Mouse (Mus musculus) E14TG2a.4 (cell line): ENCODE results near the gene Kdelr1.
"Not testable (repeated sequence)": the region's sequence is repeated elsewhere in the genome, so short reads cannot be mapped to it uniquely, and the experiment has no call there.

Experiments used
- H3K27me3 ChIP-seq: 2 replicates; pipeline ENCODE4 v1.6.1; 2014; ENCODE audit warnings: low read length, control low read depth; ENCODE audit not compliant: insufficient read depth
- H3K36me3 ChIP-seq: 2 replicates; pipeline ENCODE4 v1.6.1; 2014; ENCODE audit warnings: low read length, control low read depth; ENCODE audit not compliant: insufficient read depth
- H3K4me1 ChIP-seq: replicated peaks from 2 replicates; pipeline ENCODE4 v1.6.1; 2014; ENCODE audit warnings: low read depth, low read length, control low read depth
- H3K4me3 ChIP-seq: replicated peaks from 2 replicates; pipeline ENCODE4 v1.5.1; 2014; ENCODE audit warnings: mild to moderate bottlenecking, low read length
- H3K9me3 ChIP-seq: 2 replicates; pipeline ENCODE4 v1.6.1; 2014; ENCODE audit warnings: low read length, control low read depth
- CTCF ChIP-seq: conservative IDR thresholded peaks from 2 replicates; pipeline ENCODE4 v1.5.1; 2014; ENCODE audit warnings: low read length
- NANOG ChIP-seq: IDR thresholded peaks from 2 replicates; pipeline ENCODE4 v1.6.1; 2014; ENCODE audit warnings: borderline replicate concordance, low read length, mixed read lengths
- POU5F1 ChIP-seq: IDR thresholded peaks from 2 replicates; pipeline ENCODE4 v1.6.1; 2014; ENCODE audit warnings: low read length, borderline replicate concordance

Gene Kdelr1

GRCm38 (mm10) chr7:45865925-45866910 is 6.4 kb upstream of the Kdelr1 start:
- Histone ChIP-seq H3K4me1 (peaks cover 51% of the 10 kb centered on the region), H3K4me3 (peak overlapping the region; percentile 86), H3K9me3 (no peaks in the 10 kb centered on the region), H3K36me3 (no peaks in the 10 kb centered on the region), H3K27me3 (peaks cover 68% of the 10 kb centered on the region)
- TF ChIP-seq POU5F1 (no peak), CTCF (no peak), NANOG (no peak)

- Histone ChIP-seq H3K9me3 (no peaks in the 10 kb centered on the region), H3K27me3 (peaks cover 64% of the 10 kb centered on the region), H3K36me3 (no peaks in the 10 kb centered on the region), H3K4me1 (peaks cover 39% of the 10 kb centered on the region), H3K4me3 (no peak overlapping the region)
- no peak for TF ChIP-seq NANOG
- no peak for TF ChIP-seq POU5F1
- TF ChIP-seq CTCF, result no peak
Observed at GRCm38 (mm10) chr7:45867871-45868270, 4.7 kb upstream of the Kdelr1 start.

- no peak overlapping the region for H3K4me3 ChIP-seq
- H3K4me1 ChIP-seq, result peaks cover 49% of the 10 kb centered on the region
- H3K27me3 ChIP-seq, result peaks cover 55% of the 10 kb centered on the region
- no peak for TF ChIP-seq NANOG
- TF ChIP-seq POU5F1, result no peak
- peaks cover 3% of the 10 kb centered on the region for H3K36me3 ChIP-seq
- no peaks in the 10 kb centered on the region for H3K9me3 ChIP-seq
Observed at GRCm38 (mm10) chr7:45869107-45869670, 3.4 kb upstream of the Kdelr1 start.

- Histone ChIP-seq H3K4me1 (peaks cover 54% of the 10 kb centered on the region), H3K36me3 (peaks cover 9% of the 10 kb centered on the region), H3K9me3 (no peaks in the 10 kb centered on the region), H3K4me3 (peak overlapping the region; percentile 69), H3K27me3 (peaks cover 55% of the 10 kb centered on the region)
- TF ChIP-seq NANOG (no peak), CTCF (no peak), POU5F1 (no peak)
Observed at GRCm38 (mm10) chr7:45869787-45870186, 2.8 kb upstream of the Kdelr1 start.

- Histone ChIP-seq H3K4me1 (peaks cover 57% of the 10 kb centered on the region), H3K27me3 (peaks cover 55% of the 10 kb centered on the region), H3K9me3 (no peaks in the 10 kb centered on the region), H3K4me3 (peak overlapping the region; percentile 69), H3K36me3 (peaks cover 16% of the 10 kb centered on the region)
- TF ChIP-seq CTCF, result no peak
- no peak for TF ChIP-seq NANOG
- TF ChIP-seq POU5F1, result no peak
Observed at GRCm38 (mm10) chr7:45870282-45871058, 2.1 kb upstream of the Kdelr1 start.

GRCm38 (mm10) chr7:45873061-45873947 is 732 bp downstream of the Kdelr1 start:
- Histone ChIP-seq H3K36me3 (peaks cover 40% of the 10 kb centered on the region), H3K4me1 (peaks cover 40% of the 10 kb centered on the region), H3K27me3 (peaks cover 38% of the 10 kb centered on the region), H3K4me3 (peak overlapping the region; percentile 87), H3K9me3 (no peaks in the 10 kb centered on the region)
- TF ChIP-seq NANOG (no peak), CTCF (0 out of 2 replicates have a peak, but pooled peaks have one; percentile 12)

GRCm38 (mm10) chr7:45876895-45877294 is 4.3 kb downstream of the Kdelr1 start:
- Histone ChIP-seq H3K4me3 (no peak overlapping the region), H3K4me1 (peaks cover 29% of the 10 kb centered on the region), H3K36me3 (peaks cover 61% of the 10 kb centered on the region), H3K27me3 (peaks cover 3% of the 10 kb centered on the region; the same call in 1 of the 2 replicates), H3K9me3 (no peaks in the 10 kb centered on the region)
- TF ChIP-seq CTCF (no peak), NANOG (no peak), POU5F1 (no peak)

- not testable (repeated sequence) for H3K9me3 ChIP-seq
Observed at GRCm38 (mm10) chr7:45878278-45878677, 5.7 kb downstream of the Kdelr1 start, which contains the start of gene Grin2d. TSS of gene Grin2d (minus strand) at chr7:45878378.

More at GRCm38 (mm10) chr7:45878278-45878677, 5.7 kb downstream of the Kdelr1 start, which contains the start of gene Grin2d:
- peaks cover 75% of the 10 kb centered on the region for H3K36me3 ChIP-seq
- not testable (repeated sequence) for H3K4me3 ChIP-seq, H3K27me3 ChIP-seq
- peaks cover 28% of the 10 kb centered on the region for H3K4me1 ChIP-seq
